Mouse (Mus musculus) bone marrow macrophage, adult 2 months (primary cell): ENCODE measurements around the gene Xrra1.
A peak's percentile ranks its signal among the peaks of the same experiment; 100 is the strongest.

Source experiments
- CTCF ChIP-seq: IDR thresholded peaks from 2 replicates; pipeline ENCODE4 v1.5.1; 2012; ENCODE audit warnings: low read depth, mild to moderate bottlenecking, low read length, moderate library complexity
- POLR2A ChIP-seq: IDR thresholded peaks from 2 replicates; pipeline ENCODE4 v1.6.1; 2012; ENCODE audit warnings: mild to moderate bottlenecking, low read depth, low read length, borderline replicate concordance

DNA sequence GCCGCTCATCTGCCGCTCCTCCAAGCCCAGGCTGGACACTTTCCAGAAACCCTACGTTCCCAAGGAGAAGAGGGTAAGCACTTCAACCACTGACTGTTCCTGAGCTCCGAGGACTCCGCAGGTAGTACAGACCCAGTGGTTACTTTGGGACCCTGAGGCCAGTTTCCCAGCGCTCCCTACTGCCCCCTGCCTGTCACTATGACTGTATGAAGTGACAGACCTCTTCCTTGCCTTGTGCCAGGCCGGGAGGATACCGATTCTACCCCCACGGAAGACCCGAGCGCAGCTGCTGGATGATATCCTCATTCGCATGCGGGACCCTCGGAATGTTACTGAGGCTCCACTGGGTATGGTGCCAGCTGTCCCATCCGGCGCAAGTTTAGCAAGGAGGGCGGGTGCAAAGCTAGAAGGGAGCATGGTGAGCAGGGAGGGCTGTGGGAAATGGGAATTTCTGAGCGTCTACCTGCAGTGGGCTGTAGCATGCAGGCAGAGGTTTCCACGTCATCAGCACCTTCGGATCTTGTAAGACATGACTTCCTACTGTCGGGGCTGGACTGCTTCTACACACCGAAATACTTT is 57.9 kb downstream of the Xrra1 start:
- TF ChIP-seq CTCF (peak; percentile 64), POLR2A (no peak)
